Mouse (Mus musculus): ENCODE measurements around the gene Rd3l. TPM values are rescaled to one million over a fixed set of nuclear protein-coding genes. Genes with fewer than 3 reads are reported as not detected.
A peak's percentile ranks its signal among the peaks of the same experiment; 100 is the strongest.

Rd3l gene
- polyA plus RNA-seq (2017; shearing (Covaris generic)) = not detected

DNA sequence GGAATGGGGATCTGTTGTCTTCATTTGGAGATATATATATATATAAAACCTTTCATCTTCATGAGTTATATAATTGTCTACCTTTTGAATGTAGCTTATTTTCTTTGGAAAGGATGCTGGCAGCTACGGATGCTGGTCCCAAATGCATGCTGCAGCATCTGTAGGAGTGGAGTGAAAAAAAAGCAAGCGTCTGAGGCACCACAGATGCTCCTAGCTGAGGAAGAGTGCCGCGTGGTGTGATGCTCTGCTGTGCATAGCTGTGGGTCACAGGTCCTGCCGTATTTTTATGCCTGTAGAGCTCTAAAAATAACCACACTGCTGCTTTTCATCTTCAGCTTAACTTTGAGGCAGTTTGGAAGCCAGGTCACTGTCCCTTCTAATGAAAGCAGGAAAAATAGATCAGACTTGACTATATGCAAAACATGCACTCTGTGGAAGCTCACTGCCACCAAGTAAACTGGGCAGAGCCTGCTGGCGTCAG is at the start of gene Rd3l:
TSS of gene Rd3l (minus strand) at position 431 of the 481 bp plus-strand sequence.
- ATAC-seq = no peak

DNA sequence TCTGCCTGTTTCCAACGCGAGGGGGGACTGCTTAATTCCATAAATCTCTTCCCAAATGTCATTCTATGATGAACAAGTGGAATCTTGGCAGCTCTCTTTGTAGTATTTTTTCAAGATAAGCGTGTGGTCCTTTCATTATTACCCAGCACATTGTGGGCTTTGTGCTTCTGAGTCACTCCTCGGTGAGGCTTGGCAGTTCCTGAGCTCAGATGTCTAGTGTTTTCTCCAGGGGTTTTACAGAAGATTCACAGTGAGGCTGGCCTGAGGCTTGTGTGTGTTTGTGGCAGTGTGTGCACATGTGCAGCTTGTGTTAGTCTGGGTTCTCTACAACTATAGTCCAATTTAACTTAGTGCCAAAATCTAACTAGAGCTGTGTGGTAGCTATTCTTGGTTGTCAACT is 46.3 kb upstream of the Rd3l start:
- no peak for ATAC-seq

DNA sequence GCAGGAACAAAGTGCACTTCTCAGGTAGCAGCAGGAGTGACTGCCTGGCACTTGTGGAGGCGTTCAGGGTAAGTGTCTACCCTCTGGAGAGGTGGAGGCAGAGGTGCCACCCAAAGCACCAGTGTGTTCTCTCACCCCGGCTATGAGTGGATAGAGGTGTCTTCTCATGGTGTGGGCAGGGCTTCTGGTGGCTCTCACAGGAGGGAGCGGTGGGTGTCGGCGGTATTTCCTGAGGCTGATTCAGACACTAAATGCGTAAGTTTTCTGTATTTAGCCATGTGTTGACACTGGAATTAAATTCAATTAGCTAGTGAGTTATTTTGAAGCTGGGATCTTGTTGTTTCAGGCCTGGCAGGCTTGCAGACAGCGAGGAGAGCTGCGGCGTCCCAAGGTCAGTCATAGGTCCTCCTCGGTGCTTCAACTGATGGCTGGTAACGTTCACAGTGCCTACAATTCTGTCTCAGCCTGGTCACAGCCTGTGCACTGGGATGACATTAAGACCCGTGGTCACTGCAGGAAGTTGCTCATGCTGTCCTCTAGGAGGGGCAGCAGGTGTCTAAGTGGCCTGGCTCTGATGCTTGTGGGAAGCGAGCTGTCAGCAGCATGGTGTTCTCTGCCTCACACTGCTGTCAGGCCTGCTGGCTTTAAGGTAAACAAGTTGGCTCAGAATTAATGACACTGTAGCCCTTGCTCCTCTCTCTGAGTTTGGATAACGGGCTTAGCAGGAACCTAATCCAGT is 45.0 kb upstream of the Rd3l start:
- no peak for ATAC-seq

DNA sequence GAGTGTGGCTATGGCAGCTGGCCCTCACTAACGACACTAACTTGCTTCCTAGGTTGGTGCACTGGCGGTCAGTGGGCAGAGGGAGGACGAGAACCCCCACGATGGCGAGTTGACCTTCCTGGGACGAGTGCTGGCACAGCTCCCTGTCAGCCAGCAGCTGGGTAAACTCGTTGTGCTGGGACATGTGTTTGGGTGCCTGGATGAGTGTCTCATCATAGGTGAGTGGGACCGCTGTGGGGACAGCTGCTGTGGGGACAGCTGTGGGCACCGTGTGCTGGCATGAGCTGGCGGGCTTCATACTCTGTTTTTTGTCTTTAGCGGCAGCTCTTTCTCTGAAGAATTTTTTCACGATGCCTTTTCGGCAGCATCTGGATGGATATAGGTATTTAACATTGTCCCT is 44.3 kb upstream of the Rd3l start:
- no peak for ATAC-seq

DNA sequence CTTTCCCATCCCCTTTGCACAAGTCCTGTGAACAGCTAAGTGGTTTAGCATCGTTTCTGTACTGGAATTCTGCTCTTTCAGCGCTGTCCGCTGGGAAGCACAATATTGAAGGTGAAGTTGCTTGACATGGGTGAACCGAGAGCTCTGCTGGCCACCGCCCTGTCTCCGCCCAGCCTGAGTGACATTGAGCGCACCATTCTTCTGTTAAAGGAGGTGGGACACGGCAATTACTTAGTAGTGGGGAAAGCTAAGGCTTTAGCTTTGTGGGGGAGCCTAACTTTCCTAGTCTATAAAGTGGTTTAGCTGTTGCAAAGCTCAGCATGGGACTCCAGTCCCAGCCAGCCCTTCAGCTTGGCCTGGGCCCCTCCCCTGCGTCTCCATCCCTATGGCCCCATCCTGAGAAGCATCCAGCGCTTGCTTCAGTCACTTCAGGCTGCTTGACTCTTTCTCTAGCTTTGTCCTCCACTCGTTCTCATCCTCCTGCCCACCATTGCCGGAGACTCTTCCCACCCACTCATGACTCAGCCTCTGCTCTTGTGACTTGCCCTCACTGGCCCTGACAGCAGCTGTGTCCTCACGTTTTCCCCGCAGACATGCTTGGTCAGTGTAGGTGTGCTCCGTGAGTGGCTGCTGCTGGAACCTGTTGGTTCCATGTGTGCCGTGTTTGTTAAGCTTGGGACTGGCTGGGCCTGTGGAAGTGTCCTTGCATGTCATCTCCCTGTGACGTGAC is 43.6 kb upstream of the Rd3l start:
- no peak for ATAC-seq

DNA sequence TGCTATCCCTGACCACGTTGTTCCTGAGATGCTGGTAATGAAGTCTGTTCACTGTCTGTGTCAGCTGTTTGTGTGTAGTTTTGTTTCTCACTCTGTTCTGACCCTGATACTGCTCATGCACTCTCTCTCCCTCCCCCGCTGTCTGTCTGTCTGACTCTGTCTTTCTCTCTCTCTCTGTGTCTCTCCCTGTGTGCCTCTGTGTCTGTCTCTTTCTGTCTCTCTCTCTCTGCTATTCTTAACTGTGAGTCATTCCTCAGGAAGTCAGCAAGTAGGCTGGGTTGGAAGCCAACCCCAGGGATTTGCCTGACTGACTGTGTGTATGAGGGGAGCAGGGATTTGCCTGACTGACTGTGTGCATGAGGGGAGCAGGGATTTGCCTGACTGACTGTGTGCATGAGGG is 42.2 kb upstream of the Rd3l start:
- no peak for ATAC-seq

DNA sequence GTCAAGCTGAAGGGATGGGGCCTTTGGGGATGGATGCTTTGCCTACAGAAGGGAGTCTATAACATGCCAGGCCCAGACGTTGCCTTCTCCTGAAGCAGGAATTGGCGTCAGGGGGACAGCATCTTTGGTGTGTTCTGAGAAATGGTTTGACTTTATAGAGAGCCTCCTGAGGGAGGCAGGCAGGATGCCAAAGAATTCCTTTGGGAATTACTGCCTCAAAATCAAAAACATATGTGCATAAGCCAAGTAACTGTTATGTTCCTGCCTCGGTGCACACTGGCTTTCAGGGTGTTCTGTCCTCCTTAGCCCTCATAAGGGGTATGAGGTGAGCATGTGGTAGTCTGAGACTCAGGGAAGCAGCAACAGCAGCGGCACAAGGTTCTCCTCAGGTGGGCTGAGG is 35.2 kb upstream of the Rd3l start:
- ATAC-seq = no peak

DNA sequence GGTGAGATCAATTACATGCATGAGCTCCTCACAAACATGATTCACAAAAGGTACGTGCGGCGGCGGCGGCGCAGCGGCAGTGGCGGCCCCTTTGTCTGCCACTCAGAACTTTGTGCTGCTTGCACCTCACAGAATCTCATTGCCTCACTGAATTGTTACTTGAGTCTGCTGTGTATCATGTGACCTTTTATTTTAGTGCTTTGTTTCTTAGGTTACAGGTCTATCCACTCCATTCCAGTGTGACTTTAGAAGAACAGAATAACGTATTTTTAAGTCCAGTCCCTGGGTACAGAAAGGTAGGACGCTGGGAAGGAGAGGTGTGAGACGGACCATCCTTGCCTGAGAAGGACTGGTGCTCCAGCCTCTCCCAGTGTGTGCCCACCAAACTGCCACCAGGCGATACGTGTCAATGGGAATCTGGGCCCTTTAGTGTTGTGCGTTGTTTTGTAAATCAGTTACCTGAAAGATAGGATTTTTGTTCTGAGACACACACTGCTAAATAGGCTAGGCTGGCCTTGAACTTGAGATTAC is 32.2 kb upstream of the Rd3l start:
- ATAC-seq = no peak

DNA sequence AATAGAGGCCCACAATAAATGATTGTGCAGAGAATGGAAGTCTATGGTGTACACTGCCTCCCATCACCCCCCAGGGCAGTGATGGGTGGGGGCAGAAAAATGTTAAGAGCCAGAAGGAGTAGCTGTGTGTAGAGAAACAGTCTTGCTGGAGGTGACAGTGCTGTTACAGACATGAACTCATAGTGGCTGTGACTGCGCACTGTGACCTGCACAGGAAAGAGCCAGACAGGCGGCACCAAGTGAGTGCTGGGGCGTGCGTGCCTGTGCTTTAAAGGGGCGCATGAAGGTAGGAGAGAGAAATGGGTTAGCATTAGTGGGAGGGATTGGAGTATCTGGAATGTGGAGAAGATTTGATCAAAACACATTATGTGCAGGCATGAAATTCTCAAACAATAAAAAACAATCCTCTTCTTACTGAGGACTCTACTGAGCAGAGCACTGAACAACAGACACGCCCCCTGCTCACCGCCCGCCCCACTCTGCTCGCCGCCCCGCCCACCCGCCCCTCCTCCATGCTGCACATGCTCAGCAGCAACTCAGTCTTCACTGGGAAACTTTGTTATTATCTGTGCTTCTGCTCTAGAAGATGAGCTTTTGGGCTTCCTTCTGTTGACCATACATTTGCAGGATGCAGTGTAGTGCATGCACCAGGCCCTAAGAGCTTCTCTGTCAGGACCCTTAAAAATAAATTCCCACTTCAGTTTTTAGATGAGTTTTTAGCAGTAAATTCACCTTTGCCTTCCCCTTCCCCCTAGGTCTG is 31.6 kb upstream of the Rd3l start:
- no peak for ATAC-seq

DNA sequence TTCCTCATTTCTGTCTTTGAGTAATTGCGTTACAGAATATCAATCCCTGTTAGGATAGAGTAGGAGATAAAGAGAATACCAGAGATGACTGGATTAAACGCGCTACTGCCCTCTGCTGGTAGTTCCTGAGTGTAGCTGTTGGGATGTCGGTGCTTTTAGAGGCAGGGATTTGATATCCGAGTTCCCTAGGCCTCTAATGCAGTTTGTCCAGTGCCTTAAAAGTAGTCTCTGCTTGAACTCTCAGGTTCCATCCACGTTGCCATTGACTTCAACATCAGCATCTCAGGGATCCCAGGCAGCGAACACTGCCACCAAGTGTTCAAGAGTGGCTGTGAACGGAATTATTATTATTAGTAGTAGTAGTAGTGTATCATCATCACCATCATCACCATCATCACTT is 20.1 kb upstream of the Rd3l start:
- ATAC-seq = no peak

DNA sequence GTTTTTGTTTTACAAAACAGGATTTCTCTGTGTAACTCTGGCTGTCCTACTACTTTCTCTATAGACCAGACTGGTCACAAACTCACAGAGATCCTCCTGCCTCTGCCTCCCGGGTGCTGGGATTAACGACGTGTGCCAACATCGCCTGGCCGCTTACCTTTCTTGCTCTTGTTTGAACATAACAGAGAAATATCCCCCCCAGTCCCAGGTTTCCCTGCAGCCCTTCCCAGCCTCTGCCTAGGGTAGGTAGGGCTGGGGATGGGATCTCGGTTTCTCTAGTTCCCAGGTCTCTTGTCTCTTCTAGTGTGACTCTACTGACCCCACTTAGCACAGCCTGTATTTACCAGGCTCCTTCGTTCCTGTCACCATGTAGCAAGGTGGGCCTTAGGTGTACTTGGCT is 18.6 kb upstream of the Rd3l start:
- no peak for ATAC-seq

DNA sequence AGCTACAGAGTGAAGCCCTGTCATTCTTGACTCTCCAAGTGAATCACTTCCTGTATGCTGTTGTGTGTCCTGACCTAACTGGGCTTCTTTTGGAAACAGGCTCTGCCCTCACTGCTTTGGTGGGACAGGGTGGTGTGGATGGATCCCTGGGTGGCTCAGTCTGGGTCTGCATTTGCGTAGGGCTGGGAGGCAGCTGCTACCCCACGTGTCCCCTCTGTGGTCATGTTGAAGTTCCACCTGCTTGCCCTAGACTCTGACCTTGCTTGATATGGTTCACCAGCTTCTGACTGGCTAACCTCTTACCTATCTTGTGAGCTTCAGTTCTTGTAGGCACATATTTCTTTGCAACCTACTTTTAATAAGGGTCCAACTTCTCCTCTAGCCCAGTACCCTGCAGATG is 14.0 kb upstream of the Rd3l start:
- no peak for ATAC-seq

DNA sequence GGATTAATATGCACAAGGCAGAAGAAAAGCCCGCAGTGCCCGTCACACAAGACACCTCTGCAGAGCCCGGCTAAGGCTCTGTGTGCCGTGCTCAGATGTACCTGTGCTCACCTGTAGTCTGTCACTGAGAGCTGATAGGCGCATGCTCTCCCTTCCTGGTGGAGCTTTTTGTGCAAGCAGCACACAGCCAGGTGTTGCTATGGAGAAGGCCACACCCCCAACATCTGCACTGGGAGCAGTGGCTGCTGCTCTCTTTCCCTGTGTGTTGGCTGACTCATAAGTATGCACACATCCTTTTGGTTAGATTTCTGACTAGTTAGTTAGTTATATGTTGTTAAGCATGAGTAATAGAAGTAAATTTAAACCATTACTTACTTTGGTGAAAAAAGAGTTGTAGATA is 11.5 kb upstream of the Rd3l start:
- ATAC-seq = no peak

DNA sequence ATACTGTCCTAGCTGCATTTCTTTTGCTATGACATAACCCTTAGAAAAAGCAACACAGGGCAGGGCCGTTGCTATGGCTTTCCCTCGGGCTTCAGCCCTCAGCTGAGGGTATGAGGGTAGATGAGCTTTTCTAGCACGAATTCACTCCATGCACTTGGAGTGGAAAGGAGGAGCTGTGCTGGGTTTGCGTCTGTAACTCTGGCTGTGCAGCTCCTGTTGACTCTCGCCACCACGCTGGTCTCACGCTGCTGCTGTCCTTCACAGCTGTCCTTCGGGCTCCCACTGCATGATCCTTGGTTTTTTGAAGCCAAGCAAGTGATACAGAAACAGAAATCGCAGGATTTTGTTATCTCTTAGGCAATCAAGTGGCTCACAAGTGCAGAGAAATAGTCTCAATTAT is 5.6 kb upstream of the Rd3l start:
- no peak for ATAC-seq

DNA sequence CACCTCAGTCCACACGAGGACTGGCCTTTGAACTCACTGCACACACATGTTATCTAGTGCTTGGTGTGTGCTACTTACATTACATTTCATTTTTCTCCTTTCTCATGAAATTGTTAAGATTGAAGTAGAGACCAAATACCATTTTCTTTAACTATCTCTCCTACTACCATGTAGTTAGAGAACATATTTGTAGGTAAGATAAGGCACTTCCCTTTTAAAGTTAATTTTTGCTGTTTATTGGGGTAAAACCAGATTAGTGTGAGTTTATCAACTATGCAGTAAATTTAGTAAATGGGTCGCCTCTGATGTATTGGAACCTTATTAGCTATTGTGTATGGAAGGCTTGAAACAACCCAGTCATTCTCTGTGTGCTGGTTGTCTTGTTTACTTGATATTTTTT is 2.0 kb upstream of the Rd3l start:
- ATAC-seq = no peak

DNA sequence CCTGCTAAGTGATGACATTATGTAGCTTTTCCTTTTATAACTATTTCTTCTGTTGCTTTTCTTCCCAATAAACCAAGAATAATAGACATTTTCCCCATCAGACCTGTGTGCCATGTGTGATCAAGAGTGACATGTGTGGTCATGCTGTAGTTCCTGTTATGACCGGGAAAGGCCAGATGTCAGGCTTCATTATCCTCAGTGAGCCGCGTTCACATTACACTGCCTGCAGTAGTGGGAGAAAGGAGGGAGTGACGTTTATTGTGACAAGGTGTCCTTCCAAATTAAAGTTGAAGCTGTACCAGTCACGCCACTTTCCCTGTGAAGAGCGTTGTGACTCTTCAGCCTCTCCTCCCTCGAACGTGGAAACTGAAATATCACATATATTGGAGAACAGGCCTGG is 714 bp upstream of the Rd3l start:
- no peak for ATAC-seq

DNA sequence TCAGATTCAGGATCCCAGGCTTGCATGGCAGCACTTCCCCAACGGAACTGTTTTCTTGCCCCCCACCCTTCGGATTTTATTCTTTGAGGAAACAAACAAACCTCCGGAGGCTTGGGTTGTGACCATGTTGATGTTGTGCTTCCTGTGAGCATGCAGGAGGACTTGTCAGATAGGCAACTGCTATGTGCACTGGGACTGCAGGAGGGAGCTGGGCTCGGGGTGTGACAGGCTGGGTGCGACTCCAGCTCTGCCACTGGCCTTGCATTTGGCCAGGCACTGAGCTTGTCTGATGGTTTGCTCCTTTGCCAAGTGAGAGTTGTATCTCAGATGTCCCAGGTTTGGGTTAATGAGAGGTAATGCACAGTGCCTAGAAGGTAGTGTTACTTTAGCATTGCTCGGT is 2.8 kb downstream of the Rd3l start:
- no peak for ATAC-seq

DNA sequence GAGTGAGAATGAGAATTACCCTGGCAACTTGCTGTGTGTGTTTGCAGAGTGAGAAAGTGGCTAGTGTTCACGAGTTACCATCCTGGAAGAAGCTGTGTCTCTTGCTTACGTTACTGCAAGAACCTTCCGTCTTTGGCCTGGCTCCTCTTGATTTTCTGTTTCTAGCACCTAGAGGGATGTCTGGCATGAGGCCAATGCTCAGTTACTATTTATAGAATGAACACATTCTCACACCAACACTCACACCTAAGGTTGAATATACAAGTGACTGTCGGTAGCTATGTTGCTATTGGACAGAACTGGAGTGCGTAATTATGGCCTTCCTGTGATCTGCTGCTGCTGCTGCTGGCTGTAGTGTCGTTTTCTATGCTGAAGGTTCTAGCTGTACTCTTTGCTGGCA is 4.0 kb downstream of the Rd3l start:
- no peak for ATAC-seq

DNA sequence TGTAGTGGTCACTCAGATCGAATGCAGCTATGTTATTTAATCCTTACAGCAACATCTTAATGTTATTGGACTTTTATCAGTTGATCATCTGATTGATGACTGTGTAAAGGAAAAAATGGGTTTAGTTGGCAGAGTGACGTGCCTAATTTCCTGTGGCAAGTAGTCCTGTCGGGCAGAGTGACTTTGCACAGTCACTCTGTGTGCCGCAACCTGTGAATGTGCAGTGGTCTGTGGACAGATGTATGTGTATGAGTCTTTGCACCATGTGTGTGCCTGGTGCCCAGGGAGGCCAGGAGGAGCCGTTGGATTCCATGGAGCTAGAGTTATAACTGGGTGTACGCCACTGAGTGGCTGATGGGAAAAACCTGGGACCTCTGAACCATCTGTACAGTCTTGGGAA is 6.5 kb downstream of the Rd3l start:
- ATAC-seq = no peak

DNA sequence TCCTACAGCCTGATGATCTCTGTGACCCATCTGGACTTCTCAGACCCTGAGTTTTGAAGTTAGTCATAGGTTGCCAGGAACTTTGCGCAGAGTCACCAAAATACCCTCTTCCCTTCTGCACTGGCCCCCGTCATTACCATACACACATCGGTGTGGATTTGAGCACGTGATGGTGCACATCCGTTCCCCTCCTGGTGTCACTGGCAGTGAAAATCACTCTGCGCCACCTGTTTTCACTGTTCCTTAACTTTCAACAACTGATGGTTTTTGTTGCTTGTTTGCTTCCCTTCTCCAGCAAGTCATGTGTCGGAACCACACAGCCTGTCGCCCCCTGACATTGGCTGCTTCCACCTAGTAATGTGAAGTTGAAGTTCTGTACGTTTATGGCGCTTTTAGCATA is 8.6 kb downstream of the Rd3l start:
- no peak for ATAC-seq

DNA sequence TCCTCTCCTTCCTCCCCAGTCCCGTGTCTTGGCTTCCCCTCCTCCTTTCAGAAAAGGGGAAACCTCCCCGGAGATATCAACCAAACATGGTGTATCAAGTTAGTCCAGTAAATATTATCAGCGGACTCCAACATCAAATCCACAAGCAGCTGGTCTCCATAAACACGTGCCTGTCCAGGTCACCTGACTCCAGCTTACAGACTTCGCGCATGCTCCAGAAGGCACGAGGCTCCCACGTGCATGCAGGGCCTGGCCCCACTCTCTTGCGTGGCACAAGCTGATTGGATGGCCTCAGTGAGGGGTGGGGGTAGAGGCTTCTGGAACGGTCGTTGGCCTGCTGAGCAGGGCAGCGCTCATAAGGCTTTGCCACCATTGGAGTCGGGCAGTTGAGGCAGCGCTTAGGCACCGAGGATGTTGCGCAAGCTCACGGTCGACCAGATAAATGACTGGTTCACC is 9.9 kb downstream of the Rd3l start, which contains the start of gene Tdrd9:
TSS of gene Tdrd9 (plus strand) at position 329 of the 456 bp plus-strand sequence.
- no peak for ATAC-seq

DNA sequence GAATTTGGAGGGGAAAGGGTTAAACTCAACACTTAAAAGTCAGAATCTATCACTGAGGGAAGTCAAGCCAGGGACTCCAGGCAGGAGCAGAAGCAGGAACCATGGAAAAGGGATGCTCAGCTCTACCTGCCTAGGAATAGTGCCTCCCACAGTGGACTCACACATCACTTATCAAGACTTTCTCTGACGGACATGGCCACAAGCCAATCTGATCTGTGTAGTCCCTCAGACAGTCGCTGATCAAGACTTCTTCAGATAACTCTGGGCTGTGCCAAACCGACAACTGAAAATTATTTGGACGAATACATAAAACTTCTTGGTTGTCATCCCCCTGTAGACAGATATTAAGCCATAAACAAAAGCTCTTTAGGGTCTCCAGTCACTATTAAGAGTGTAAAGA is 11.0 kb downstream of the Rd3l start:
- no peak for ATAC-seq

DNA sequence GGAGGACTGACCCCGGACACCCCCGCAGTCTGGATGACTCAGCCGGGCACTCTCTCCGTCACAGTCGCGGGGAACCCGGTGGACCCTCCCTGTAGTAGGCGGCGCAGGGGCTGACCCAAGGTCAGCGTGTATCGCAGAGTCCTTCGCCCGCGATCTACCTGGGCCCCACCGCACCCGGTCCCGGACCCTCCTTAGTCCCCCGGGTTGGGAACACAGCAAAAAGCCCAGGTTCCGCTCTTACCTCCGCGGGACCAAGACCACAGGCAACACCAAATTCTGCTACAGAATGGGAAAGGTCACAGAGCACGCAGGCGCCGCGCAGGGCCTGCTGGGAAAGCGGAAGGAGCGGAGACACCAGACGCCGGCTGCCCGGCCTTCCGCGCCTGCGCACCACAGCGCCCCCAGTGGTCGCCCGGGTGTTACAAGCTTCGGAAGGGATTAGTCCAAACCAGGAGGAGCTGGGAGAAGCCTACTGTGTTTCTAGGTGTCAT is 14.4 kb downstream of the Rd3l start, which contains the start of gene Atp5mpl:
TSS of gene Atp5mpl (minus strand) at position 295 of the 491 bp plus-strand sequence.
- peak; percentile 97 for ATAC-seq

Measured in CD4-positive, CD25-positive, alpha-beta regulatory T cell, adult 4 months (primary cell).